Mouse (Mus musculus) cerebellum, adult 8-10 months (tissue): ENCODE results near the gene Ccn5.

Experiments used
- DNase-seq: peaks from one replicate; pipeline ENCODE4 v3.0.0; 2022

The Ccn5 gene

GRCm38 (mm10) chr2:163820607-163821006, at the start of gene Ccn5:
Gene Ccn5, plus strand, starts transcription at chr2:163820861.
- DNase-seq, result peak; percentile 76

- DNase-seq, result no peak
Observed at GRCm38 (mm10) chr2:163776661-163777060, 44.0 kb upstream of the Ccn5 start.

DNA sequence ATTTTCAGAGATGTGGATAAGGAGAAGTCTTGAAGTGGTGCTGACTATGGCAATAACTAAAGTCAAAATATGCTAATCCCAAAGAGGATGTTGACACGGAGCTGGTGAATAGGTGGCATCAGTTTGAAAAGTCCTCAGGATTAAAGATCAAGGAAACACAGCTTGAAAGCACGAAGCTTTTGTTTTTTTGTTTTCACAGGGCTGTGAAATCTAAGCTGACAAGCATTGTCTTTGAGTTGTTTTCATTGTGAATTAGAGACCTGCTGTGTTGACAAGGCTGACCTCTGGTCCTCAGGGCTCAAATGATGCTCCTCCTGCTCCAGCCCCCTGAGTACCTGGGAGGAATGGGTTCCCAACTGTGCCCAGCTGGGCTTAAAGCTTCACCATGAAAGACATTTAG, 43.6 kb upstream of the Ccn5 start:
- DNase-seq, result no peak

DNA sequence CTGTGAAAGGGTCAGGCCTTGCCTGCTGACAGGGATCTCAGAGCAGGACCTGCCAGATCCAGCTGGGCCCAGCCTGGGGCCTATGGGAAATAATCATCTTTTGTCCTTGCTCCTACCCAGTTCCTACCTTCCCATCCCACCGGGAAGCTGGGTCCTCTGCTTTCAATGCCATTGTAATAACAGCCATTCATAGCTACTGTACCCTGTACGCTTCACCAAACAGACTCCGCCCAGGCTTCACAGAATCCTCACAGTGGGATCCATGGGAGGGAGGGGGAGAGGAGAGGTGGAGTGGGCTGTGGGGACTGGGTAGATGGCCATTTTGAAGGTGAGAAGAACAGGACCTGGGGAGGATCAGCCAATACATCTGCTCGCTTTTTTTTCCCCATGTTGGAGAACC, 41.8 kb upstream of the Ccn5 start:
- DNase-seq, result no peak

DNA sequence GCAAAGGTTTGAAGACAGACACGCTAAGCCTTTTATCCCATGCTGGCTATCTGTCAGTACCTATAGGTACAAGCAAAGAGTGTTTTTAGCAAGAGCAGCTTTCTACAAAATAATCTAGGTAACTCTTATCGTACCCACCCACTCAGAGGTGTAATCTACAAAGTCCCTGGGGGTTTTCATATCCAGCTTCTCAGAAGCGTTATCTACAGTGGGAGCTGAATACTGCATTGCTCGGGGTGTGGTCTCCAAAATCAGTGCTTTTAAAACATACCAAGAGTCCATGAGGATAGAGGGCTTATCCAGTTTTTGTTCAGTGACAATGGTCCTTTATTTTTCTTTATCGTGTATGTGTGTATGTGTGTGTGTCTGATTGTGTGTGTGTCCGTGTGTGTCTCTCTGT, 37.3 kb upstream of the Ccn5 start:
- DNase-seq, result no peak

- DNase-seq, result no peak
Observed at GRCm38 (mm10) chr2:163783901-163784300, 36.8 kb upstream of the Ccn5 start.

DNA sequence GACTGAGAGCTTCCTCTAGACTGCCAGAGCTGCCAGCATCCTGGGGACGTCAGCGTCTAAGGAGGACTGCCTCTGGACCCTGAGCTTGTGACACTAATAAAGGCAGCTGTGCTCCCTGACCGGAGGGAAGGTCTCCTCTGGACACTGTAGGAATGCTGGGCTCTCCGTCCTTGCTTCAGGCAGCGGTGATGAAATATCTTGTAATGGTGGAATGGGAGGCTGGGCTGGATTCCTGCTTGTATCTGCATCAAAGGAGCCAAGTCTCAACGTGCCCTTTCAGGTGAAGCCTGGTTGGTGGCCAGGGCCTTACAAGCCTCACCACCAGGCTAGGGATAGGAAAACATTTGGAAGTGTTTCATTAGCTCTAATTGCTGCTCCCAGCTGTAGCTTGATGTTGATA, 33.6 kb upstream of the Ccn5 start:
- DNase-seq, result no peak

- peak; percentile 48 for DNase-seq
Observed at GRCm38 (mm10) chr2:163787709-163788108, 33.0 kb upstream of the Ccn5 start.

DNA sequence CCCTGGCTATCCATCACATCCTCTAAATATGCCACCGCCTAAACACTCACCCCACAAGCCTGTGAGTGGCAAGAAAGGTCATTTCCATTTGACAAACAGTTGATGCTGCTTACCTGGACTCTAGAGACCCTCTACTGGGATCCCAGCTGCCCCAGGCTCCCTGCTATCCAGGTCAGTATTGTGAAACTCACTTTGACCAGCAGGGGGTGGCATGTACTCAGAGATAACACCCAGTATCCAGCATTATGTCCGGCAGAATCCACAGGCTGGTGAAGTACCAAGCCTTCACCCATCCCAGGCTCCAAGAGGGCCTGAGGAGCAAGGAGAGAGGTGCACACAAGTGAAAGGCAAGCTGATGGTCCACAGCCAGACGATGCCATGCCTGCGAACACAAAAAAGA, 32.2 kb upstream of the Ccn5 start:
- DNase-seq, result peak; percentile 60

- DNase-seq, result no peak
Observed at GRCm38 (mm10) chr2:163798411-163798810, 22.2 kb upstream of the Ccn5 start.

DNA sequence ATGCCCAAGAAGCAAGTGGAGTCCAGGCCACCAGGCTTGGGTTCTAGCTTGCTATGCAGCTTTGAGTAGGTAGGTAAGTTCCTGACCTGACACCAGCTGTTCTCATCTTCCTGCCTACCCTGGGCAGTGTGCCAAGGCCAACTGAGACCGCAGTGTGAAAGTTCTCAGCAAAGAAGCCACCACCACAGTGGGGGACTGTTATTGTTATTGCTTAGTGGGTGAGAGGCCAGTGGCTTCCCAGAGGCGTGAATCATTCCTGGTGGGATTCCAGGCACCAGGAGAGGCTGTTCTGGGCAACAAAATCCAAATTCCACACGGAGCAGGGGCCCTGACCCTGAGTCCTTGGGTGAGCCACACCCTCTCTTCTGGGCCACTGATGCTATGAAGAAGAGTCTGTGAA, 19.8 kb upstream of the Ccn5 start:
- DNase-seq, result no peak

- DNase-seq, result no peak
Observed at GRCm38 (mm10) chr2:163801406-163801805, 19.3 kb upstream of the Ccn5 start.

DNA sequence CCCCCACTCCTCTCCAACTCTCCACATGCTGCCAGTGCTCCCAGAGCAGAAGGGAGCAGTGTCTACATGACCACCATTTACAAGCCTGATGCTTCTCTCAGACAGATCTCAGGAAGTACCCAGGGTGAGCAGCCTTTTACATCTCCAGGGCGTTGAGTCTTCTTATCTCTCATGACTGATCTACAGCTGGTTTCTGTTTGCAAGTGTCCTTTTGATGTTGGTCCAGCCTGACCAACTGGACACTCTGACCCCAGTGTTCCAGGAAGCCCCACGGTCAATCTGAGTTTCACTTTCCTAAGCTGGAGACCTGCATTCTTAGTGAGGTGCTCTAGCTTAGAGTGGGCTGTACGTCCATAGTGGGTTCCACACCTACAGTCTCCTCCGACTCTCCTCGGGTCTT, 16.8 kb upstream of the Ccn5 start:
- DNase-seq, result no peak

- DNase-seq, result no peak
Observed at GRCm38 (mm10) chr2:163809166-163809565, 11.5 kb upstream of the Ccn5 start.

DNA sequence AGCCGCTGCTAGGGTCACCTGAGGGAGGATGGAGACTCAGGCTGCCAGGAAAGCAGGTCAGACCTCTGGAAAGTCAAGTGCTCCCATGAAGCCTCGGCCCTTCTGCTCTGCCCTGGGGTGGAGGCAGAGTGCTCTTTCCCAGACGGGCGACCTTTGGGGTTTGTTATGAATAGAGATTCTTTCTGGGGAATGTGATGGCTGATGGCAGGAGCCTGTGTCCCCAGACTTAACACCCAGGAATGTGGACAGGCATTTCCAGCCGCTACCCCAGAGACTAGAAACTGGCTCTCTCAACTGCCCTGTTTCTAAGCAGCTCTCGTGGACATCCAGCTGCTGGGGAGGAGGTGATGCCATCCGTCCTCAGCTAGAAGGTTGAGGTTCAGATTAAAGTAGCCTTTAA, 11.0 kb upstream of the Ccn5 start:
- DNase-seq, result no peak

DNA sequence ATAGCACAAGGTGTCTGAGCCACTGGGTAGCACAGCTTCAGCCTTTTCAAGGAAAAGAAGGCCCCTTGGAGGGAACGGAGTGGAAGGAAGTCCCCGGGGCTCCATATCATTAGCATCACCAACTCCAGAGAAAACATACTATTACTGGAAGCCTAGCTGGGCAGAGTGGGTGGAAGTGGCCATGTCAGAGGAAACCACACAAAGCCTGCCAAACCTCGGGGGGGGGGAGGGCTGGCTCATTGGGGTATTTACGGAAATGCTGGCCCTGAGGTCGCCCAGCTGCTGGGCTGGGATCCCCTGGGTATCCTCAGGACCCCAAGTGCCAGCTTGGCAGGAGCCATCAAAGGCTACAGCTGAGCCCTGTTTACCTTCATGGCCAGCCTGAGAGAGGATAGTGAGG, 7.6 kb upstream of the Ccn5 start:
- no peak for DNase-seq

- DNase-seq, result no peak
Observed at GRCm38 (mm10) chr2:163814739-163815465, 5.8 kb upstream of the Ccn5 start.

DNA sequence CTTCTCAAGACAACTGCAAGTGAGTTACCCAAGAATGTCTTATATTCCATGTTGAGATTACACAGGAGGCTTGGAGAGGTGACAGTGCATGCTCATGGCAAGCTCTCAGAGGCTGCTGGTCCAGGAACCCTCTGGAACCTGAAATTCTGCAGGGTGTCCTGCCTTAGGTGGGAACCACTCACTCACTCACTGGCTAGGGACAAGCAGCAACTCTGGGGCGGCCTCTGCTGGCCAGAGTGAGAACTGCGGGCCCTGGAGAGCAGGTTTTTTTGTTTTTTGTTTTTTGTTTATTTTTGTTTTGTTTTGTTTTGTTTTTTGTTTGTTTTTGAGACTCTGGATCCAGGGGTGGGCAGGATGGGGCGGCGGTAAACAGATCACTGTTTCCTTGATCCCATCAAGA, 2.6 kb downstream of the Ccn5 start:
- DNase-seq, result peak; percentile 51

GRCm38 (mm10) chr2:163823771-163824170, 3.1 kb downstream of the Ccn5 start:
- DNase-seq, result no peak

DNA sequence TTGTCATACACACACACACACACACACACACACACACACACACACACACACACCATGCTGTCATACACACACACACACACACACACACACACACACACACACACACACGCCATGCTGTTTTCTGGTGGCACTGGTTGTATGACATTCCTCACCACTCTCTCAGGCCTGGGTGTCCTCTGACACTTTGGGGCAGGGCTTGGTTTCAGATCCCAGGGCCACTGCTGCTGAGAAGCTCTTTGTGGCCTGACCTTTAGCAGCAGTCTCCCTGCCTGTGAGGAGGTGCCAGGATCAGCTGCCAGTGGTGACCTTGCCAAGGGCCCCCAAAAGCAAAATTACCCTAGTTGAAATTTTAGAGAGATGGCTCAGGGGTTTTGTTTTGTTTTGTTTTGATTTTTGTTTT, 5.2 kb downstream of the Ccn5 start:
- DNase-seq, result no peak

GRCm38 (mm10) chr2:163826494-163826893, 5.8 kb downstream of the Ccn5 start:
- DNase-seq, result no peak

DNA sequence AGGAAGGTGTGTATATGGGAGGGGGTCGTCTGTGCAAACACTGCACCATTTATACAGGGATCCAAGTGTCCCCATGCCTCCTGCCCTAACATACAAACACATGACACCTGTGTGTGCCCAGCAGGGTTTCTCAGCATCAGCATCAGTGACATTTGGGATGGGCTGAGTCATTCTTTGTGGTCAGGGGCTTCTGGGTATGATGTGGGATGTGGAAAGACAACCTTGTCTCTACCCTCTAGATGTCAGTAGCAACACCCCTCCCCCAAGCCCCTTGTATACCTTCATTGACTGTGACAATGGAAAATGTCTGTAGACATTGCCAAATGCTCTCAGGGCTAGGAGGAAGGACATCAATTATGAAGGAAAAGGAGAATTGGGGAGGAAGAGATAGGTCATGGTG, 10.5 kb downstream of the Ccn5 start:
- no peak for DNase-seq

GRCm38 (mm10) chr2:163838043-163838442, 17.4 kb downstream of the Ccn5 start:
- peak; percentile 87 for DNase-seq

DNA sequence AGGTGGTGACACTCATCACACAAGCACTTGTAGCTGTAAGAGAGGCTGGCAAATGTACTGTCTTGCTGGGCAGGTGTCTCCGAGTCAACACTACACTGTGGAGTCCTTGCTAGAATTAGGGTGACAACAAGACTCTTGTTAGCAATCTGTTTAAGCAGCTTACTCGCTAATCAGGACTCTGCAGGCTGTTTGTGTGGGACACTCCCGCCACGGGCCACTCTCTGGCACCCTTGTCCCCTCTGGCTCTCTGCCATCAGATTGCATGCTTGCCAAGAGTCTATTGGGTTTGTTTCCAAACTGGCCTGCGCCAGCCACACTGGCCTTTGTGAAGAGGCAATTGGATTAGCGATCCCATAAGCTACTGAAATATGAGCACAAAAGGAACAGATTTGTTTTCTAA, 18.9 kb downstream of the Ccn5 start:
- peak; percentile 81 for DNase-seq

- DNase-seq, result no peak
Observed at GRCm38 (mm10) chr2:163842043-163842442, 21.4 kb downstream of the Ccn5 start.
